ENCODE assay signal across 16 mouse cellular contexts in genomic region chr2:44393789-44394188, GRCm38 (mm10).
"Had no signal": no experiment of that assay in that cellular context is flagged by ENCODE, and none has a peak within 500 bp of the region (broad histone marks: within the 10 kb centered on the region; RNA-seq: fewer than 3 reads in every experiment).

No protein-coding gene starts in this region.

- DNase-seq: retina, postnatal 1 day; right cerebral cortex, adult 18-20 months; right cerebral cortex, postnatal 14 days; right cerebral cortex, postnatal 25 days; right cerebral cortex, postnatal 4 days; spleen, adult 18-20 months; thymus, adult 18-20 months; thymus, adult 2 months; thymus, postnatal 14 days; thymus, postnatal 25 days; thymus, postnatal 36 days; thymus, postnatal 4 days had no signal

- H3K27ac ChIP-seq: neural tube, embryonic 13.5 days; neural tube, embryonic 15.5 days; stomach, embryonic 15.5 days; stomach, postnatal 0 days had no signal

- H3K4me2 ChIP-seq: neural tube, embryonic 13.5 days; neural tube, embryonic 15.5 days; stomach, embryonic 15.5 days had no signal

- H3K9ac ChIP-seq: neural tube, embryonic 13.5 days; neural tube, embryonic 15.5 days; stomach, embryonic 15.5 days had no signal

- H3K36me3 ChIP-seq: neural tube, embryonic 13.5 days; neural tube, embryonic 15.5 days; stomach, embryonic 15.5 days had no signal

- H3K9me3 ChIP-seq: neural tube, embryonic 13.5 days; neural tube, embryonic 15.5 days; stomach, embryonic 15.5 days had no signal

- H3K4me1 ChIP-seq: stomach, embryonic 15.5 days had no signal

- H3K27me3 ChIP-seq: neural tube, embryonic 13.5 days; neural tube, embryonic 15.5 days; stomach, embryonic 15.5 days had no signal

- H3K4me3 ChIP-seq: neural tube, embryonic 13.5 days; neural tube, embryonic 15.5 days; stomach, embryonic 15.5 days had no signal
